Mouse (Mus musculus): ENCODE data around the gene Dennd4c. TPM values are rescaled to one million over a fixed set of nuclear protein-coding genes. Genes with fewer than 3 reads are reported as not detected.

Dennd4c gene
- polyA plus RNA-seq, 1 experiment from 2014 or later = 3.9 TPM

- WGBS = 86% methylated on average over 5 of the region's 5 CpGs
These were observed 115.7 kb downstream of the Dennd4c start for GRCm38 (mm10) chr4:86864087-86864486.

GRCm38 (mm10) chr4:86871988-86872387, 123.6 kb downstream of the Dennd4c start:
- H3K4me2 ChIP-seq = no peak overlapping the region
- H3K9me3 ChIP-seq (replicated peaks) = no peaks in the 10 kb centered on the region; the same call in 1 of the 2 replicates
- no peak overlapping the region for H3K9ac ChIP-seq (replicated peaks)
- peaks cover 20% of the 10 kb centered on the region for H3K4me1 ChIP-seq
- H3K27ac ChIP-seq (replicated peaks) = no peak overlapping the region
- no peaks in the 10 kb centered on the region for H3K36me3 ChIP-seq
- no peak for ATAC-seq (ENCODE audit: low FRiP score)
- H3K4me3 ChIP-seq (replicated peaks) = no peak overlapping the region
- H3K27me3 ChIP-seq (replicated peaks) = no peaks in the 10 kb centered on the region

More at GRCm38 (mm10) chr4:86864087-86864486, 115.7 kb downstream of the Dennd4c start:
- Histone ChIP-seq H3K4me2 (no peak overlapping the region), H3K27me3 (replicated peaks) (no peaks in the 10 kb centered on the region; the same call in 1 of the 2 replicates), H3K9ac (replicated peaks) (no peak overlapping the region), H3K4me3 (replicated peaks) (no peak overlapping the region), H3K9me3 (replicated peaks) (no peaks in the 10 kb centered on the region; the same call in 1 of the 2 replicates), H3K27ac (replicated peaks) (no peak overlapping the region), H3K4me1 (no peaks in the 10 kb centered on the region), H3K36me3 (no peaks in the 10 kb centered on the region)
- no peak for ATAC-seq (ENCODE audit: low FRiP score)

- H3K4me3 ChIP-seq (replicated peaks) = no peak overlapping the region
- H3K27me3 ChIP-seq (replicated peaks) = no peaks in the 10 kb centered on the region
- WGBS = 51% methylated on average over 4 of the region's 4 CpGs
- no peak for ATAC-seq (ENCODE audit: low FRiP score)
- peaks cover 20% of the 10 kb centered on the region for H3K4me1 ChIP-seq
- no peak overlapping the region for H3K9ac ChIP-seq (replicated peaks)
- H3K4me2 ChIP-seq = no peak overlapping the region
- no peak overlapping the region for H3K27ac ChIP-seq (replicated peaks)
- H3K9me3 ChIP-seq (replicated peaks) = no peaks in the 10 kb centered on the region; the same call in 1 of the 2 replicates
- no peaks in the 10 kb centered on the region for H3K36me3 ChIP-seq
These were observed 124.7 kb downstream of the Dennd4c start for GRCm38 (mm10) chr4:86873072-86873471.

GRCm38 (mm10) chr4:86874146-86874847, 125.9 kb downstream of the Dennd4c start, which contains the start of gene Acer2:
TSS of gene Acer2 (plus strand) at chr4:86874396.
- Histone ChIP-seq H3K9ac (replicated peaks) (peak within 1 kb of the TSS; percentile 74), H3K4me3 (replicated peaks) (peak within 1 kb of the TSS; percentile 77), H3K4me2 (peak within 1 kb of the TSS; percentile 97), H3K9me3 (replicated peaks) (no peaks in the 10 kb centered on the region), H3K27ac (replicated peaks) (peak within 1 kb of the TSS; percentile 56), H3K4me1 (peaks cover 20% of the 10 kb centered on the region), H3K27me3 (replicated peaks) (no peaks in the 10 kb centered on the region), H3K36me3 (no peaks in the 10 kb centered on the region)
- peak; percentile 93 for ATAC-seq (ENCODE audit: low FRiP score)
- under 1% methylated on average over 60 of the region's 60 CpGs for whole genome bisulfite sequencing

GRCm38 (mm10) chr4:86879477-86879876, 131.1 kb downstream of the Dennd4c start:
- Histone ChIP-seq H3K4me3 (replicated peaks) (no peak overlapping the region), H3K4me2 (no peak overlapping the region), H3K27ac (replicated peaks) (no peak overlapping the region), H3K4me1 (peaks cover 14% of the 10 kb centered on the region), H3K9ac (replicated peaks) (no peak overlapping the region), H3K36me3 (no peaks in the 10 kb centered on the region), H3K9me3 (replicated peaks) (no peaks in the 10 kb centered on the region), H3K27me3 (replicated peaks) (no peaks in the 10 kb centered on the region)
- ATAC-seq (ENCODE audit: low FRiP score) = no peak
- WGBS = 93% methylated on average over 2 of the region's 2 CpGs

GRCm38 (mm10) chr4:86881178-86881577, 132.8 kb downstream of the Dennd4c start:
- 91% methylated on average over 4 of the region's 4 CpGs for WGBS
- ATAC-seq (ENCODE audit: low FRiP score) = no peak
- Histone ChIP-seq H3K4me2 (no peak overlapping the region), H3K27ac (replicated peaks) (no peak overlapping the region), H3K4me3 (replicated peaks) (no peak overlapping the region), H3K4me1 (no peaks in the 10 kb centered on the region), H3K9me3 (replicated peaks) (no peaks in the 10 kb centered on the region), H3K36me3 (no peaks in the 10 kb centered on the region), H3K9ac (replicated peaks) (no peak overlapping the region), H3K27me3 (replicated peaks) (no peaks in the 10 kb centered on the region)

GRCm38 (mm10) chr4:86882413-86882812, 134.1 kb downstream of the Dennd4c start:
- Histone ChIP-seq H3K4me2 (no peak overlapping the region), H3K36me3 (no peaks in the 10 kb centered on the region), H3K27me3 (replicated peaks) (no peaks in the 10 kb centered on the region), H3K4me3 (replicated peaks) (no peak overlapping the region), H3K9me3 (replicated peaks) (no peaks in the 10 kb centered on the region), H3K9ac (replicated peaks) (no peak overlapping the region), H3K27ac (replicated peaks) (no peak overlapping the region), H3K4me1 (no peaks in the 10 kb centered on the region)
- 82% methylated on average over 2 of the region's 2 CpGs for WGBS
- ATAC-seq (ENCODE audit: low FRiP score) = no peak

- H3K4me3 ChIP-seq (replicated peaks) = no peak overlapping the region
- no peaks in the 10 kb centered on the region for H3K27me3 ChIP-seq (replicated peaks)
- no peak overlapping the region for H3K4me2 ChIP-seq
- no peaks in the 10 kb centered on the region for H3K4me1 ChIP-seq
- H3K9me3 ChIP-seq (replicated peaks) = no peaks in the 10 kb centered on the region
- 0 out of 2 replicates have a peak, but pooled peaks cover 3% of the 10 kb centered on the region for H3K36me3 ChIP-seq
- WGBS = 43% methylated on average over 4 of the region's 4 CpGs
- no peak overlapping the region for H3K27ac ChIP-seq (replicated peaks)
- ATAC-seq (ENCODE audit: low FRiP score) = no peak
- H3K9ac ChIP-seq (replicated peaks) = no peak overlapping the region
These were observed 136.6 kb downstream of the Dennd4c start for GRCm38 (mm10) chr4:86884945-86885344.

- no peaks in the 10 kb centered on the region for H3K27me3 ChIP-seq (replicated peaks)
- no peak overlapping the region for H3K27ac ChIP-seq (replicated peaks)
- 0 out of 2 replicates have a peak, but pooled peaks cover 3% of the 10 kb centered on the region for H3K36me3 ChIP-seq
- ATAC-seq (ENCODE audit: low FRiP score) = no peak
- peak overlapping the region; percentile 14 for H3K4me3 ChIP-seq (replicated peaks)
- no peaks in the 10 kb centered on the region for H3K9me3 ChIP-seq (replicated peaks)
- no peak overlapping the region for H3K9ac ChIP-seq (replicated peaks)
- H3K4me2 ChIP-seq = peak overlapping the region; percentile 42
- 57% methylated on average over 12 of the region's 12 CpGs for WGBS
- no peaks in the 10 kb centered on the region for H3K4me1 ChIP-seq
These were observed 137.4 kb downstream of the Dennd4c start for GRCm38 (mm10) chr4:86885790-86886159.

GRCm38 (mm10) chr4:86886160-86886878, 138.0 kb downstream of the Dennd4c start:
- Histone ChIP-seq H3K27ac (replicated peaks) (no peak overlapping the region), H3K4me3 (replicated peaks) (peak overlapping the region; percentile 14), H3K9me3 (replicated peaks) (no peaks in the 10 kb centered on the region), H3K27me3 (replicated peaks) (no peaks in the 10 kb centered on the region), H3K9ac (replicated peaks) (no peak overlapping the region), H3K36me3 (0 out of 2 replicates have a peak, but pooled peaks cover 3% of the 10 kb centered on the region), H3K4me2 (peak overlapping the region; percentile 42), H3K4me1 (no peaks in the 10 kb centered on the region)
- ATAC-seq (ENCODE audit: low FRiP score) = no peak
- WGBS = 49% methylated on average over 18 of the region's 18 CpGs

GRCm38 (mm10) chr4:86887879-86888278, 139.5 kb downstream of the Dennd4c start:
- H3K9ac ChIP-seq (replicated peaks) = no peak overlapping the region
- H3K36me3 ChIP-seq = 0 out of 2 replicates have a peak, but pooled peaks cover 3% of the 10 kb centered on the region
- H3K4me2 ChIP-seq = no peak overlapping the region
- H3K4me3 ChIP-seq (replicated peaks) = no peak overlapping the region
- H3K9me3 ChIP-seq (replicated peaks) = no peaks in the 10 kb centered on the region
- WGBS = 73% methylated on average over 5 of the region's 5 CpGs
- no peak overlapping the region for H3K27ac ChIP-seq (replicated peaks)
- H3K4me1 ChIP-seq = no peaks in the 10 kb centered on the region
- no peak for ATAC-seq (ENCODE audit: low FRiP score)
- no peaks in the 10 kb centered on the region for H3K27me3 ChIP-seq (replicated peaks)

- H3K9me3 ChIP-seq (replicated peaks) = no peaks in the 10 kb centered on the region
These were observed 149.1 kb downstream of the Dennd4c start for GRCm38 (mm10) chr4:86897411-86897810.

More at GRCm38 (mm10) chr4:86897411-86897810, 149.1 kb downstream of the Dennd4c start:
- Histone ChIP-seq H3K4me3 (replicated peaks) (no peak overlapping the region), H3K4me2 (no peak overlapping the region), H3K27ac (replicated peaks) (no peak overlapping the region), H3K4me1 (no peaks in the 10 kb centered on the region), H3K36me3 (no peaks in the 10 kb centered on the region), H3K27me3 (replicated peaks) (no peaks in the 10 kb centered on the region), H3K9ac (replicated peaks) (no peak overlapping the region)
- 82% methylated on average over 7 of the region's 7 CpGs for WGBS
- ATAC-seq (ENCODE audit: low FRiP score) = no peak
